Mouse (Mus musculus) skeletal muscle tissue, adult 2 months (tissue): Measurements from ENCODE around the gene Acad11.

Experiments used
- DNase-seq: peaks from one replicate; pipeline ENCODE4 v3.0.0-alpha.2; 2012; ENCODE audit warnings: low read depth, low spot score

Gene Acad11

GRCm38 (mm10) chr9:104146683-104147082, 83.5 kb downstream of the Acad11 start:
- no peak for DNase-seq

DNA sequence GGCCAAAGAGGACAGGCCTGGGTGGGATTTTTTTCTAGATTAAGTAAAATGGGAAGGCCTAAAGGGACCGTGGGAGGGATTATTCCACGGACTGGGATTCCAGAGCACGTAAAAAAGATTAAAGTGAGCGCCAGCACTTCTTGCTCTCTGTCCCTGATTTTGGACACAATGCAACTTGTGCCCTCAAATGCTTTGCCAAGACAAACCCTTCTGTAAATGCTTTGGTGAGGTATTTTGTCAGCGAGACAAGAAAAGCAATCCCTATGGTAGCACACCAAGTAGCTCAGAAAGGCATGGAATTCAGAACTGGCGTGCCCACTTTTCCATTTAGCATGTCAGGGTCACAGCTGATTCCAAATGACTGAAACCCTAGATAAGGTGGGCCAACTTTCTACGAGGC, 85.8 kb downstream of the Acad11 start:
- no peak for DNase-seq

- no peak for DNase-seq
These were observed 88.9 kb downstream of the Acad11 start for GRCm38 (mm10) chr9:104152121-104152520.

- no peak for DNase-seq
These were observed 92.0 kb downstream of the Acad11 start for GRCm38 (mm10) chr9:104155100-104155715.

- DNase-seq, result no peak
These were observed 93.3 kb downstream of the Acad11 start for GRCm38 (mm10) chr9:104156506-104156905.

GRCm38 (mm10) chr9:104157291-104157690, 94.1 kb downstream of the Acad11 start:
- DNase-seq, result no peak

GRCm38 (mm10) chr9:104161117-104161516, 97.9 kb downstream of the Acad11 start:
- DNase-seq, result no peak

- DNase-seq, result no peak
These were observed 101.0 kb downstream of the Acad11 start for GRCm38 (mm10) chr9:104164194-104164593.

DNA sequence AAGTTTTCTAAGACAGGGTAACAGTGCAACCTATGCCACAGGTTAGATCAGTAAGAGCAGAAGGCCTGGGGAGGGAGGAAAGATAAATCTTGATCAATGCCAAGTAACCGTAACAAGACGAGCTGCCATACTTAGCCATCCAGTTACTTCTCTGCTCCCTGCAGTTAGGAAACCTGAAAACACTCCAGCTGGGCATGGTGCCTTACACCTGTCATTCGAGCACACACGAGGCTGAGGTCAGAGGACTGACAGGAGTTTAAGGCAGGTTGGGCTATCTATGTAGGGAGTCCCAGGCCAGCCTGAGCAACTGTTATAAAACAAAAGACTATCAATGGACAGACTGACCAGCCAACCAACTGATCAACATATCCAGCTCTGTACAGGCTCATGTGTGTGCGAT, 102.7 kb downstream of the Acad11 start:
- DNase-seq, result peak; percentile 81

DNA sequence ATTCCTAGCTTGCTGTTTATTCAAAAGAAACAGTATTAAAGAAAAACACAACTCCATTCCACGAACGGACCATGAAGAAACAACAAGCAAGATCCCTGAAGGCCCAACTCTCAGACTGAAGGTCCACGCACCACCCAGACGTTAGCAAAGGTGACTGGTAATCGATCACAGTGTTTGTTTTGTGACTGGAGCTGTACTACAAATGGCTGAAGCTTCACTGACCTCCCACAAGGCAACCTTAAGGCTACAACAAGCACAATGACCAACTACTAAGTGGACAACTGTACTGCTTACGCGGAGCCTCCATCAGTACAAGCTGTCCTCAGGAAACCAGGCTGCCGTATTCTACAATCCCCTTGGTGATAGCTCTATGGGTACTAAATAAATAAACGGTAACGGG, 106.8 kb downstream of the Acad11 start:
- DNase-seq, result no peak

DNA sequence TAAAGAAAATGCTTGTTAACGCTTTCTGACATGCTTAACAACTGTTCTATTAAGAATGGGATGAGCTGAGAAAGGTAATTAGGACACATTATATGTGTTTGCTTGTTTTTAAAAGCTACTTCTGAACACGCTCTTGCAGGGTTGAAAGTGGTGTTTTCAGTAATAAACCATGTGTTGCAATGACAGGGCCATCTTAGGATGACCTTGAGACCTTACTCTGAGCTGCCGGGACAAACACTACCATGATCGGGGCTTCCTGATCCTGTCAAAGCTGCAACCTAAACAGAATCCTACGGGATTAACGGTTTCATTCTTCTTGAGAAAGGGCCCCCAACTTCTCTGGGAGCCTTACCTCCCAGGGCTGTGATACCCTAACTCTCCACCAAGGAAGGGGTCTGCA, 108.5 kb downstream of the Acad11 start:
- DNase-seq, result no peak

DNA sequence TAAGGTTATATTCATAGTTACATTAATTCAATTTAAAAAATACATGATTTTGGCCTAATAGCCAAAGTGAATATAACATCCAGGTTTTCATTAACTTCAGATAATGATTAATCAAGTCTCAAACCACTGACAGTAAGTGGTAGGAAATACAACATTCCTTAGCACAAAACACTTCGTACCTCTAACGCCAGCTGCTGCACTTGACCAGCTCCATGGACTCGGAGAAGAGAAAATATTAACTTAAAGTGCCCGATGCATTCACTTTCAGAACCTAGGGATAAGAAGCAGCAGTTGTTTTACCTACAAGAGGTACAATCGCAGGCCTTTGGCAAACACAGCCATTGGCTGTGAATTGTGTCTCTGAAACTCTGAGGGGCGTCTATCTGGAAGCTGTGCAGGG, 109.2 kb downstream of the Acad11 start:
- no peak for DNase-seq
